Mouse (Mus musculus): ENCODE measurements around the gene Gfi1b. TPM values are rescaled to one million over a fixed set of nuclear protein-coding genes. Genes with fewer than 3 reads are reported as not detected.

Gfi1b gene
- total RNA-seq, 1 experiment from 2014 or later = 8.2 TPM

DNA sequence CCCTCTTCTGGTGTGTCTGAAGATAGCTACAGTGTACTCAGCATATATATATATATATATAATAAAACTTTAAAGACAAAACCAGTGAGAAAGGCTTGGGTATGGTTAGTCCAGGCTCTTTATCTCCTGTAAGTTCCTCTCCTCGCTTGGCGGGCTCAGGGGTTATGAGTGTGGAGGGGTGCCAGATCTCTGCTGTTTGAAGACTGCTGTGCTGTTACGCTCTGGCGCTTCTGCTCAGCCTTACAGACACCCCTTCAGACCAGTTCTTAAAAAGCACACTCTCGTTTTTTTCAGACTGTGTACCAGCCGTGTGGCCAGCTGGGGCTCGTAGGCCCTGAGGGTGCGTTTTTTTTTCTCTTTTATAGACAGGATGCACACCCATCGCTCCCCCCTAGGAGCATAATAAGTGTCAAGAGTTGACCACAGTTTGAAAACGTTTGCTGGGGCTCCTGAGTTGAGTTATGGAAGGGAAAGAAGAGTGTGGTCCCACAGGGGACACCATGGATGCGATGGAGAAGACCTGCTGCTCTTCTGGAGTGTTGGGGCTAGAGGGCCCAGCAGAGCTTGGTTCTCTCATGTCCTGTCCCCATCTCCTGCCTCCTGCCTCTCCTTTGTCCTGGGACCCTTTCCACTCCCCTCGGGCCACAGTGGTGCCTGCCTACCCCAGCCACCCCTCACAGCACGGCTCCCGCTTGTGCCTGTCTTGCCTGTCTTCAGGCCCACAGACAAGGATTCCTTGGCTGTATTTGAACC, 15.8 kb downstream of the Gfi1b start:
- no peak for ATAC-seq (replicated peaks; ENCODE audit: insufficient number of reproducible peaks, low FRiP score, low TSS enrichment, poor library complexity, severe bottlenecking)

DNA sequence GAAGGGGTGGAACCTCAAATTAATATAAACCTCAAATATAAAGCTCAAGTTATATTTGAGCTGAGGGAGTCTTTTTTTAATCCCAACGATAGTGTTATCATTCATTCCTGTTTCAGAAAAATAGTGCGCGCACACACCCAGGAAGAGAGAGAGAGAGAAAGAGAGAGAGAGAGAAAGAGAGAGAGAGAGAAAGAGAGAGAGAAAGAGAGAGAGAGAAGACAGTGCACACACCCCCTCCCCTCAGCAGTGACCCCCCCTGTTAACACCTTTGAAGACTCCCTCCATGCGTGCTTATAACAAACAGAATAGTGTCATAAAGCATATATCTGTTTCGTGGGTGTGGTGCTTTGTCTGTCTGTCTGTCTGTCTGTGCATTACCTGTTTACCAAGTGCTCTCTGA, 18.2 kb downstream of the Gfi1b start:
- ATAC-seq (replicated peaks; ENCODE audit: insufficient number of reproducible peaks, low FRiP score, low TSS enrichment, poor library complexity, severe bottlenecking) = no peak

DNA sequence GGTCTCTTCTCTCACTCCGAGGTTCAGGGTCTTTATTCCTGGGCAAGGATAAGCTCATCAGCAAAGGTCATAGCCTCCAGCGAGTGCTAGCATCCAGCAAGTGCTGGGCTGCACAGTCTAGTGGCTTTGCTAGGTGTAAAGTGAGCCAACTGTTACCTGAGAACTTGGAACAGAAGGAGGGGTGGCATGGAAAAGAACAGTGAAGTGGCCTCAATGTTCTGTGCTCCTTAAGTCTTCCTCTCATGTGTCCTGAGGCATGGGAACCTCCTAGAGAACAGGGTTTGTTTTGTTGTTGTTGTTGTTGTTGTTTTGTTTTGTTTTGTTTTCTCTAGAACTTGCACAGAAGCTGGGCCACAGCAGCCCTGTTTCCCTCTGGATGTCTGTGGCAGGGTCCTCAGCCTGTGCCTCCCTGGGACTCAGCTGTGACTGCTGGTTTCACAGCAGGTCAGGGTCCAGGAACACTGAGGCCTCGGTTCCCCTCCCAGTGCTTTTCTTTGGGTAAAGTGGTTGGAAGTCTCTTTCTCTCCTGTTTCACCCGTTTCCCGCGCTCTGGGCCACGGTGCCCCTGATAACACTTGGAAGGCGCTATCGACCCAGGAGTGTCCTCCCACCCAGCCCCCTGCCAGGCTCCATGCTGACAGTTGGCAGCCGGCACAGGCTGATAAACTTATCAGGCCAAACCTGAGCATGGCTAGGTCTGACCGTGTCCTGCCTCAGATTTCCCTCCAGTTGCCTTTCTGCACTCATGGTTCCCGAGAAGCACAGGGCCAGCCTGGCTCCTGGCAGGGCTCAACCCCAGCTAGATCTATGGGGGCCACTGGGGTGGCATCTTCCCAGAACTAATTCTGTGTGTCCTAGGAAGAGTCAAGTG, 19.8 kb downstream of the Gfi1b start:
- ATAC-seq (replicated peaks; ENCODE audit: insufficient number of reproducible peaks, low FRiP score, low TSS enrichment, poor library complexity, severe bottlenecking) = no peak

DNA sequence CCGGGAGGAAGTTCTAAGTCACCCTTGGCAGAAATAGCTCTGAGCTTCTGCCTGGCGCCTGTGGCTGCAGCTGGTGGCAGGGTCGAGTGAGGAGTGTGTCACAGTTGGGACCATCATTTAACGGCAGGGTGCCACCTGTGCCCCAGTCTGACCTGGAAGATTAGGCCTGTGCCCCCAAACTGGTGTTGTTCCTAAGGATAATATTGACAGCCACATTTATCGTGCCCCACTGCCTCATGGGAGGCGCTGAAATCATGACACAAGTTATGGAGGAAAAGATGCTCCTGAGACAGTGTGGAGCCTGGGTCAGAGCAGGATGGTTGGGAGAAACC, 22.2 kb downstream of the Gfi1b start:
- ATAC-seq (replicated peaks; ENCODE audit: insufficient number of reproducible peaks, low FRiP score, low TSS enrichment, poor library complexity, severe bottlenecking) = no peak

DNA sequence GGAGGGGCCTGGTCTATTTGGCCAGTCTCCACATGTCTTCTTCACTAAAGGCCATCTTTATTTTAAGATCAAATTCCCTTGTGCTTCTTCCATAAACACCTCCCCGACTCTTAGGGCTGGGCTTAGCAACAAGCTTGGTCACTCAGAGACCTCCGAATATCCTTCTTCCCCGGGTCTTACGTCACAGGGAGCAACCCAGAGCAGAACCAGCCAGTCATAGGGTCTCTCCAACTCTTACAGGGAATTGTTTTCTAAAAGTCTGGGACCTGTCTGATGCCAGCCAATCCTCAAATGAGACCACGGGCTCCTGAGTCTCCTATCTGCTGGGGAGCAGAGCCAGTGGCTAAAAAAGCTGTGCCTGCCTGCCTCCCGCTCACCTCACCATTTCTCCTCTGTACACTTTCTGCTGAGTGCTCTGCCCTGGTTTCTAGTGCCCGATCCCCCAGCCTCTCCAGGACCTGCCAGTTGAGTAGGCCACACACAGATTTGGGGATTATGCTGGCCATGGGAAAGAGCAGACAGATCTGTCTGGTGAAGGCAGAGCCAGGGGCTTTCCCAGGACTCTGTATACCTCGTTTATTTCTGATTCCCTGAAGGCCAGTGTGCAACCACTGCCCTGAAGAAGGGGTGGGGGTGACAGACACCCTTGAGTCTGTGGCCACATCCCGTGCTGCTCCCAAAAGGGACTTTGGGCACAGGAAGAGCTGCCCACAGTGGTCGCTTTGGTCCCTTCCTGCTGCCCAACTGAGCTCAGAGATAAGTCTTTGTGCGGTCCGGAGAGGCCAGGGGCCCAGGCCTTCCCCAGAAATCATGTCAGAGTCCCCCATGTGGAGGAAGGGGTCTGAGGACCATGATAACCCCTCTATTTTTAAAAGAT, 22.9 kb downstream of the Gfi1b start:
- no peak for ATAC-seq (replicated peaks; ENCODE audit: insufficient number of reproducible peaks, low FRiP score, low TSS enrichment, poor library complexity, severe bottlenecking)

DNA sequence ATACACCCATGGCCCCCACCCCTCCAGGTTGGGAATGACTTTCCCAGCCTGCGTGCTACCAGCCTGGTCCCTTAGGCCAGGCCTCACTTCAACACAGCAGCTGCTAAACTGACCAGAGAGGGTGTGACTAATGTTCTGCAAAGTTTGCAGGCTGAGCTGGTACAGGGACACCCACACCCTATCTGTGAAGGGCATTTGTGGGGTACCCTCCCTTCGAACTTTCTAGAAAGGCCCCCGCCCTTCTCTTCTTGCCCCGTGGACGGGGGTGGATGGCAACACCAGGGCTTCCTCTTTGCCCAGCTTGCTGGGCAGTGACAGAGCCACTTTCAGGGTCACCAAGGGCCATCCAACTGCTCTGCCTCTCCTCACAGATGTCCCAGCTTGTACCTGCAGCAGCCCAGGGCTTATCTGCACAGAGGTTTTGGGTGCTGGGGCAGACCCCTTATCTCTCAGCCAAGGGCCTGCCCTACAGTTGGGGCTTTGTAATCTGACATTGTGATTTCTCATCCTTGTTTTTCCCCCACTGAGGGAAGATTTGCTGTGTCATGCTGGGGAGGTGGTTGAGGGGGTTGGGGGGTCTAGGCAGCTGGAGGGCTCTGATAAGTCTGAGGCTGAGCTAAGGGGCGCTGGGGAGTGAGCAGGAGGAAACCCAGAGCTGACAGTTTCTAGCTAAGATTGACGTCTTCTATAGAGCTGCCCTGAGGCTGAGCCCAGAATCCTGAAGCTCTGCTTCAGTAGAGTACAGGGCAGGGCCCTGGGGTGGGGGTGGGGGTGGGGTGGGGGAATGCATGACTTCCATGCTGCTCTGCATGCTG, 23.8 kb downstream of the Gfi1b start:
- peak; percentile 44 for ATAC-seq (replicated peaks; ENCODE audit: insufficient number of reproducible peaks, low FRiP score, low TSS enrichment, poor library complexity, severe bottlenecking)

DNA sequence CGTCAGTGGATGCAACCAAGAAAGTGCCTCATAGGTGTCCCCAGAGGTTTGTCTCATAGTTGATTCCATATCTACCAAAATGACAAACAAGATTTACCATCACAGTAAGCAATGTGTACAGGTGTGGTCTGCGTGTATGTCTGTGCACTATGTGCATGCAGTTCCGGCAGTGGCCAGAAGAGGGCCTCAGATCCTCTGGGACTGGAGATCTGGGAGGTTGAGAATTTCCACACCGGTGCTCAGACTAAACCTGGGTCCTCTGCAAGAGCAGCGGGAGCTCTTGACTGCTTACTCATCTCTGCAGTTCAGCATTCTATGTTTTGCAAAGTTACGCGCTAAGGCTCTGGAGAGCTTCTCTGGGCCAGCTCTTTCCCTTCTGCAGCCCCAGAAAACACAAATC, 24.8 kb downstream of the Gfi1b start:
- no peak for ATAC-seq (replicated peaks; ENCODE audit: insufficient number of reproducible peaks, low FRiP score, low TSS enrichment, poor library complexity, severe bottlenecking)

DNA sequence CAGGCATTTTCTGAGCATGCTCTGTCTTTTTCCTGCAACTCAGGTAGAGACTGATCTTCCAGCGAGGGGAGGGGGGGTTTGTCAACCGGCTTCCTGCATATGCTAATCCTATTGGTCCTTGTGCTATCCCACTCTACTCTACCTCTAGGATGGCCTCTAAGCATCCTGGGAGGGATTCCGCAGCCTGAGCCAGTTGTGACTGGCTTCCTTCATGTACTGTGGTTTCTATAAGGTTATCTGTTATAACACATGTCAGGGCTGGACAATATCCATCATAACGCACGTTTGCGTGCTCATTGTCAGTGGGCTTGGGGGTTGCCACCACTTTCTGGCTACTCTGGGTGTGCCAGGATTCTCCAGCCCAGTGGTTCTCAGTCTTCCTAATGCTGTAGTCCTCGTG, 25.8 kb downstream of the Gfi1b start:
- ATAC-seq (replicated peaks; ENCODE audit: insufficient number of reproducible peaks, low FRiP score, low TSS enrichment, poor library complexity, severe bottlenecking) = no peak

DNA sequence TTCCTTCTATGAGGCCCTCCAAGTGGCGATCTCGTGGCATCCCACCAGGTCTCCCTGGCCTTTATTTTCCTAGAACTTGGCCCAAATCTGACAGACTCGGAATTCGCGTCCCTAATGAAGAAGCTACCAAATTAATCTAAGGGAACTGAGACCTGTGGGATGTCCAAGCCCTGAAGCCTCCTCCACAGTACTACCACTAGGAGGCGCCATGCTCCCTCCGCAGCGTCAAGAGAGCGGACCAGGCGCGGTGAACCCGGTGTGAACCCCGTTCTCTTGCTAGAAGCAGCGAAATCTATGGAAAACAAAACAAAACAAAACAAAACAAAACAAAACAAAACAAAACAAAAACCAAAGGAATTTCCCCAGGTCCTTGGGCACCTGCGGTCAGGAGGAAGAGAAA, 29.0 kb downstream of the Gfi1b start:
- ATAC-seq (replicated peaks; ENCODE audit: insufficient number of reproducible peaks, low FRiP score, low TSS enrichment, poor library complexity, severe bottlenecking) = peak; percentile 51; the same call in 1 of the 2 replicates

DNA sequence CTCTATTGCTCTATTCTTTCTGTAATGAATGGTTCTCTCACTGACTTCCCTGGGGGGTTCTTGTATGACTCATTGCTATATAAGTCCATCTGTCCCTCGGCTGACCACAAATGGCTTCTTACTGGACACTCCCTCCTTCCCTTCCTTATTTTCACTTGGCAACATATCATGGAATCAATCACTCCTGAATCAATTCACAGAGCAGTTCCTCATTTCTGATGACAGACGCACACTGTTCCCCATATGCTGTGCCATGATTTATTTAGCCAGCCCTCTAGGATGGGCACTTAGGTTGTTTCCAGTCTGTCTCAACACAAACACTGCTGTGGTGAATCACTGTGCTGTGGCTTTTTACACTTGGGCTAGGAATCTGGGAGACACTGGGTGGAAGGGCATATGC, 30.3 kb downstream of the Gfi1b start:
- peak; percentile 95 for ATAC-seq (replicated peaks; ENCODE audit: insufficient number of reproducible peaks, low FRiP score, low TSS enrichment, poor library complexity, severe bottlenecking)

DNA sequence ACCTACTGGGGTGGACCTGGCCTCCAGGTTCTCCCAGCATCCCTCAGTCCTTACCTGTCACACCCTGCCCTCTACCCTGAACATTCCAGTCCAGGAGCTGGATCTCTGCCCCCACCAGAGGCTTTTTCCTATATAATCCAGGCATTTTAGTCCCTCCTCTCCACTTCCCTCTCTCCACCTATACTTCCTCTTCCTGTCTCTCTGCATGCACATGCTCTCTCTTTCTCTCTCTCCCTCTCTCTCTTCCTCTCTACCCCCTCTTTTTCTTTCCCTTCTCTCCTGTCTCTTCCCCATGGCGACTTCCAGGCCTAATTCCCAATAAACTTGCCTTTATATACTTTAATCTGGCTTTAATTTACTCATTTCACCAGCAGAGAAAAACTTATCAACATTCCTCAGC, 33.2 kb downstream of the Gfi1b start:
- no peak for ATAC-seq (replicated peaks; ENCODE audit: insufficient number of reproducible peaks, low FRiP score, low TSS enrichment, poor library complexity, severe bottlenecking)

DNA sequence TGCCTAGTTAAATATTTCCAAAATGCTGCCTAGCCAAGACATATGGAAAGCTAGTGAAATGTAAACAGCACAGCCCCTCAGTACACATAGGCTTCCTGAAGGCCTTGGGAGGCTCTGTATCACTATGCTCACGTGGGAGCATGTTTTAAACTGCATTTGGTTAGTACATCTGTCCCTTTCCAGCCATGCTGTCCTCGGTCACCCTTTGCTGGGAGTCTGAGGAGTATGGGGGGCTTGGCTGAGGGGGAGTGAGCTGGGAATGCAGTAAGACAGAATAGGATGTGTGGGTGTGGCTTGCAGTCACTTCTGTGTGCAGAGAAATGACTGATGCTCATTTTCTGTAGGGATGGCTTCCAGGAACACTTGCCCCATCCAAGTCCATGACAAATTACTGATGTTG, 36.1 kb downstream of the Gfi1b start:
- ATAC-seq (replicated peaks; ENCODE audit: insufficient number of reproducible peaks, low FRiP score, low TSS enrichment, poor library complexity, severe bottlenecking) = no peak

DNA sequence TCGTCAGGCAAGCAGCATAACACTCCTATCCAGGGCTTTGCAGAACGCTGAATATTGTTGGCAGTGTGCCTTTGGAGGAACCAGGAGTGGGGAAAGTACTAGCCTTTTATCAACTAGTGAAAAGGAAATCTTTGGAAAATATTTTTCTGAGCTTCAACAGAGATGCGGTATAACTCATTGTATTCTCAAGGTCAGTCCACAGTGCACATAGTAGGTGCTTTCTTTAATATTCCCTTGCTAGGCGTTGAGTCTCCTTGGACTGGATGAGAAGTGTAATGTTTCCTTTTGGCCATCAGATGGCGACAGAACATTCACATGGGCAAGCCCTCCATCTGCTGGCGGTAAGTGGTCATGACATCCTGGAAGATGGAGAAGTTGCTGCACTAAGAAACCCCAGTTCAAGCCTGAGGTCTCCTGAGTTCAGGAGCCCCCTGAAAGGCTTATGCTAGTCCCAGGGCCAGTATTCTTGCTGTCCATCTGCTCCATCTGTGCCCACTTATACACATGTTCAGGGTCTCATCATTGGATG, 36.7 kb downstream of the Gfi1b start:
- ATAC-seq (replicated peaks; ENCODE audit: insufficient number of reproducible peaks, low FRiP score, low TSS enrichment, poor library complexity, severe bottlenecking) = peak; percentile 86

DNA sequence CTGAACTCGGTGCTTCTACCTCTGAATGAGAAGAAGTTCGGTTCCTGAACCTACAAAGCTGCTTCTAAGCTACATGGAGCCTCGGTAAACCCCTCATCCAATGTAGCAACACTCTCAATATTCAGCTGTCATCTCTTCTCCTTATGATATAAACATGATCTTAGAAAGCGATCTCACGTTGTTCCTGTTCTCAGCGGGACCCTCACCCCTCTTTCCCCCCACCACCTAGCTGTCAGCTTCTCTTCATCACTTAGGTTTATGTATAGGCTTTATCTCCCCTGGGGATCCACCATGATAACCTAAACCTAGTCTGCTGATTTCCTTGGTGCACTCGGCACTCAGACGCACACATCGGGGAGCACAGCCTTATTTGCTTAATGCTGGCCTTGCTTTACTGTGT, 38.1 kb downstream of the Gfi1b start, which contains the start of gene Gtf3c5:
Gene Gtf3c5, minus strand, starts transcription at position 101 of the 400 bp plus-strand sequence.
- ATAC-seq (replicated peaks; ENCODE audit: insufficient number of reproducible peaks, low FRiP score, low TSS enrichment, poor library complexity, severe bottlenecking) = no peak

DNA sequence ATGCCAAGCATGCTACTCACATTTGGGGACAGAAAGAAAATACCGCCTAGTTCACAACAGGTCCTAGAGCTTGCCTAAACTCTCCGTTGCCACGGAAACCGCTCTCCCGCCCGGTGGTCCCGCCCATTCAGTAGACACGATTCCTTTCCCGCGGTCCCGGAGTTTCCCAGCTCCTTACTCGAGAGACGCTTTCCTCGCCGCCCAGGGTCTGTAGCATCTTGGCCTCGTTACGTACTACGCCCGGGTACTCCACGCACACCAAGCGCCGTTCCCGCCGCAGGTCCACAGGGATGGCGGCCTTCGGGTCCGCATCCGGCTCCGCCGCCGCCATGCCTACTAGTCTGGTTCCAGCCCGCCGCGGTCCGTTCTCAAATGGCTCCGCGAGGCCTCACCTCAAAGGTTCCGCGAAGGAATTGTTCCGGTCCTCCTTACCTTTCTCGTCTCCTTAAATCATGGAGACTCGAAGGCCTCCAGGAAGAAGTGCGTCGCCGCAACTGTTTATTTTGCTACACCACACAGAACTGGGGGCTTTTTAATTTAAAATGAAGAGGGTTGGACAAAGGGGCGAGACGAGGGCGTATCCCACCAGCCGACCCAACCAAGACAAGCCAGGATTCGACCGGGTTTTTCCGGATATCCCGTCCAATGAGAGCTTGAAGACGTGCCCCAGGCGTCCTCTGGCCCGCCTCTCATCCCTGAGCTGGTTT, 39.0 kb downstream of the Gfi1b start:
- ATAC-seq (replicated peaks; ENCODE audit: insufficient number of reproducible peaks, low FRiP score, low TSS enrichment, poor library complexity, severe bottlenecking) = peak; percentile 77

DNA sequence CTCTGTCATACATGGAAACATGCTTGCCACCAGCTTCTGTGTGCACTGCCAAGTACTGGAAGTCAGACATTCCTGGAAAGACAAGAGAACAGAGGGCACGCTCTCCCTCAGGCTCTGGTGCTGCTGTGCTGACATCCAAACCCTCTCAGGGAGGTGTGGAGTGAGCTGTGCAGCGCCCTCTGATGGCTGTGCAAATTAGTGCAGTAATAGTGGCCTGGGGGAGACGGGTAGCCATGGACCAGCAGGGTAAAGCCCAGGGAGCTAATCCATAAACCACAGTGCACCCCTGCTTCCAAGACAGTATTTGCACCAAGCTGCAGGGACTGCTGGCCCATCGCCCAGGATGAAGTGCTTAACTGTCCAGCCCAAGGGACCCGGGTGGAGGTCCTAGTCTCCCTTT, 43.8 kb downstream of the Gfi1b start:
- no peak for ATAC-seq (replicated peaks; ENCODE audit: insufficient number of reproducible peaks, low FRiP score, low TSS enrichment, poor library complexity, severe bottlenecking)

DNA sequence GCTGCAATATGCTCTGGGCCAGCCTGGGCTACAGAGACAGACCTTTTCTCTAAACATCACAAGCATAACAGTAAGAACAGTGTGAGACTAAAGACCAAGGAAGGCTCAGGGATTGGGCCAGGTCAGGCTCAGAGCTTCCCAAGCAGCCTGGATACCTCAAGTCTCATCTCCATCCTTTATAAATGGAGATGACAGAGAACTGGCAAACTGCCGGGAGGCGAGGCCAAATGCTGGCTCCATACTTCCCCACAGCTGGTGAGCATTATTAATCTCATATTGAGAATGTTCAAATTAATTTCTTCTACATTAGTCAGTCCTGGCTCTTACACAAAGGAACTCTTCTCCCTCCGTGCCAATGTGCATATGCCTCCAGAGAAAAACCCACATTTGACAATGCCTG, 45.0 kb downstream of the Gfi1b start:
- ATAC-seq (replicated peaks; ENCODE audit: insufficient number of reproducible peaks, low FRiP score, low TSS enrichment, poor library complexity, severe bottlenecking) = no peak

DNA sequence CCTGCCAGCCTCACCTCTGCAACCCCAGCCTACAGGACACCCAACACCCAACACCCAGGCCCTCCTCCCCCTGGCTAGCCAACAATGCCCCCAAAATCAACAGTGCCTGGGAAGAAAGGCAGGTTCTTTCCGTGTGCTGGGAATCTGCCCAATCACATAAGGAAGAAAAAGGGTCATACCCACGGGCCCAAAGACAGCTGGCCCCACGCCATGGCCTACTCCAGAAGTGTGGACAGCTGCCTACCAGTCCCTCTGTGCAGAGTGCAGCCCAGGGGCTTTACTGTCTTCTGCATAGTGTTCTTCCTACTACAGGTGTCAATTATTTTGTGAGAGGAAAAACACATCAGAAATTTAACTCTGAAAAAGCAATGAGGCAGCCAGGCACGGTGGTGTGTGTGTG, 46.4 kb downstream of the Gfi1b start:
- ATAC-seq (replicated peaks; ENCODE audit: insufficient number of reproducible peaks, low FRiP score, low TSS enrichment, poor library complexity, severe bottlenecking) = no peak
